Mouse (Mus musculus) spleen, adult 2 months (tissue): ENCODE measurements around the gene Dcaf5. TPM values are rescaled to one million over a fixed set of nuclear protein-coding genes. Genes with fewer than 3 reads are reported as not detected.

Experiments used
- DNase-seq, 2 experiments: peaks; one replicate each; pipeline versions ENCODE4 v3.0.0 to v3.0.0-alpha.2; 2012 to 2021; ENCODE audit warnings: low spot score in 2 of 2, low read depth in 1 of 2
- H3K27ac ChIP-seq: fragments of 200-500 bp; 2 replicates; pipeline ENCODE4 v1.5.1; 2012; ENCODE audit warnings: low read length, inconsistent platforms; ENCODE audit not compliant: insufficient read depth
- H3K27me3 ChIP-seq: fragments of 200-500 bp; 2 replicates; pipeline ENCODE4 v1.6.1; 2012; ENCODE audit warnings: mild to moderate bottlenecking, moderate library complexity, low read length, inconsistent platforms; ENCODE audit not compliant: control insufficient read depth, insufficient read depth
- H3K36me3 ChIP-seq: fragments of 200-500 bp; 2 replicates; pipeline ENCODE4 v1.6.1; 2012; ENCODE audit warnings: mild to moderate bottlenecking, low read length, inconsistent platforms; ENCODE audit not compliant: control insufficient read depth, insufficient read depth
- H3K4me1 ChIP-seq: fragments of 200-500 bp; 2 replicates; pipeline ENCODE4 v1.6.1; 2011; ENCODE audit warnings: inconsistent platforms; ENCODE audit not compliant: control insufficient read depth, insufficient read depth, insufficient read length
- H3K4me3 ChIP-seq: fragments of 200-500 bp; 2 replicates; pipeline ENCODE4 v1.5.1; 2011; ENCODE audit warnings: mild to moderate bottlenecking, inconsistent platforms; ENCODE audit not compliant: insufficient read depth, insufficient read length; ENCODE audit errors: extremely low read depth
- CTCF ChIP-seq: fragments of 200-500 bp; IDR thresholded peaks from 2 replicates; pipeline ENCODE4 v1.5.1; 2011; ENCODE audit warnings: mild to moderate bottlenecking, inconsistent platforms; ENCODE audit not compliant: insufficient read depth, insufficient read length, insufficient replicate concordance; ENCODE audit errors: extremely low read depth
- POLR2A ChIP-seq: fragments of 200-500 bp; IDR thresholded peaks from 2 replicates; pipeline ENCODE4 v1.6.1; 2011; ENCODE audit warnings: low read depth, low read length, inconsistent platforms
- WGBS: fragments of 180-500 bp; shearing (Covaris S2); methylation state at CpG from one replicate; pipeline ENCODE4 v1.1.7; 2018; 5-methylcytosine and 5-hydroxymethylcytosine counted together
- polyA plus RNA-seq: library from polyadenylated mRNA; depleted of rRNA; stranded (reverse); fragments of >200 nt; gene quantifications from 2 replicates; pipeline ENCODE4 v1.2.3, GENCODE M21; 2012

Gene Dcaf5
- polyA plus RNA-seq, 1 experiment = 14.6 TPM

DNA sequence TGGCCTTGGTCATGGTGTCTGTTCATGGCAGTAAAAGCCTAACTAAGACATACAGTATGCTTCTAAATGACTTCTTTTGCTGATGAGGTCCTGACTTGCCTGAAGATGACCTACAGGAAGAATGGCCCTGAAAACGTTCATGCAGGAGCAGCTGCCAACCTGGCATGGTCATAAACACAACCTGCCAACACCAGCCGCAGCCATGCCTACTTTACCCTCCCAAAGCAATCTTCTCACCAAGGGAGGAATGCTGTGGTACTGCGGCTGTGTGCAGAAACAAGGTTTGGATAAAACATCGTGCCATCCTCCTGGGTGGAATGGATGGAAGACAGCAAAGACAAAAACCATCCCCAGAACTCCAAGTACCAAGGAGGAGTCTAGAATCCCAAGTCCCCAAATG, 57.0 kb downstream of the Dcaf5 start:
- no peak for DNase-seq
- no peak overlapping the region for H3K27ac ChIP-seq
- no peak for TF ChIP-seq CTCF
- no peak for TF ChIP-seq POLR2A
- no peak overlapping the region for H3K4me3 ChIP-seq
- peaks cover 3% of the 10 kb centered on the region; the same call in 1 of the 2 replicates for H3K4me1 ChIP-seq
- H3K27me3 ChIP-seq = no peaks in the 10 kb centered on the region
- H3K36me3 ChIP-seq = peaks cover 7% of the 10 kb centered on the region
- WGBS = 86% methylated on average over 4 of the region's 4 CpGs

DNA sequence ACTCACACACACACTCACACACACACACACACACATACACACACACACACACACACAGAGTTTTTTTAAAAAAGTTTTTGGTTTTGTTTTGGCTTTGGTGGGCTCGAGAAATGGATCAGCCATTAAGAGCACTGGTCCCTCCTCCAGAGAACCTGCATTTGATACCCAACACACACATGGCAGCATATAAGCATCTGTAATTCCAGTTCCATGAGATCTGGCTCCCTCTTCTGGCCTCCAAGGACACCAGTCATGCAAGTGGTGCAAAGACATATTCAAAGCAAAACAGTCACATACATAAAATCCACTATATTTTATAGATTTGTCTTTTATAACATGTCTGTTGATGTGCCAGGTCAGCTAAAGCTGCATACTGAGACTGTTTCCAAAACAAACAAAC, 58.8 kb downstream of the Dcaf5 start:
- Histone ChIP-seq H3K27ac (no peak overlapping the region), H3K36me3 (peaks cover 13% of the 10 kb centered on the region), H3K4me1 (peaks cover 3% of the 10 kb centered on the region; the same call in 1 of the 2 replicates), H3K27me3 (no peaks in the 10 kb centered on the region), H3K4me3 (no peak overlapping the region)
- TF ChIP-seq CTCF (peak; percentile 27; the same call in 1 of the 2 replicates), POLR2A (no peak)
- 71% methylated on average over 1 of the region's 1 CpGs for WGBS
- DNase-seq = peak in 1 of 2 experiments; percentile 8

DNA sequence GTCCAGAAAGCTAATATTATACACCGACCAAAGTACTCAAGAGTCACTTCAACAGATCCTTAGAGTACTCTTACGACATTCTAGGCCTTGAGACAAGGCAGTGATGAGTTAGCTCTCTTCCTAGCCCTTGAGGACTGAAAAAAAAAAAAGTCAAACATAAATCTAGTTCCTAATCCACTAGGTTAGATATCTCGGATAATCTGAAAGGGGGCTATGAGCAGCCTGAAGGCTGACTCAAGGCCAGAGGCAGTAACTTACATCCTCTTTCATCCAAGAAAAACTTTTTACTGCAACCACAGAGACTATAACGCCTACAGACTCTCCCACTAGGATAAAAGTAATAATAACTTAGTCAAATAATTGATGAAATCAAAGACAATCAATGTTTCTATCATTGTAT, 60.7 kb downstream of the Dcaf5 start:
- 92% methylated on average over 4 of the region's 4 CpGs for WGBS
- peaks cover 16% of the 10 kb centered on the region for H3K36me3 ChIP-seq
- no peaks in the 10 kb centered on the region for H3K27me3 ChIP-seq

DNA sequence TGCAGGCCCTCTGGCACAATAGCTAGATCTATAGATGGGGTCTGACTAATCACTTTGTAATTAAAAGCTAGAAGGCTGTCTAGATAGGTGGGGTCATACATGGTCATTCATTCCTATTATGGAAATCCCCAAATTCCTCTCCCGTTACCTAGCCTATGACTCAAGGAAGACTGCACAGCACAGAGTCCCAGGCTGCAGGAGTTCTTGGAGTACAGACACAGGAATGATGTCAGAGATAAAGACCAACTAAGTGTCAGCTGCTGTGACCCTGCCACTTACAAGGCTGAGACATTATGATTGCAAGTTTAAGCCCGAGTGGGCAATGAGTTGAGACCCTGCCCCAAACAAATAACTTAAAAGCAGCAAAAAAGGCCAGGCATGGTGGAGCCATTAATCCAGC, 61.7 kb downstream of the Dcaf5 start:
- Histone ChIP-seq H3K27ac (no peak overlapping the region), H3K4me1 (no peaks in the 10 kb centered on the region), H3K27me3 (no peaks in the 10 kb centered on the region), H3K36me3 (peaks cover 16% of the 10 kb centered on the region), H3K4me3 (no peak overlapping the region)
- no peak for DNase-seq
- WGBS = 87% methylated on average over 2 of the region's 2 CpGs
- TF ChIP-seq CTCF (no peak), POLR2A (no peak)

More for the DNA sequence above, 60.7 kb downstream of the Dcaf5 start:
- TF ChIP-seq CTCF = no peak
- TF ChIP-seq POLR2A = no peak
- Histone ChIP-seq H3K4me3 (no peak overlapping the region), H3K27ac (no peak overlapping the region), H3K4me1 (peaks cover 3% of the 10 kb centered on the region; the same call in 1 of the 2 replicates)
- DNase-seq = no peak

DNA sequence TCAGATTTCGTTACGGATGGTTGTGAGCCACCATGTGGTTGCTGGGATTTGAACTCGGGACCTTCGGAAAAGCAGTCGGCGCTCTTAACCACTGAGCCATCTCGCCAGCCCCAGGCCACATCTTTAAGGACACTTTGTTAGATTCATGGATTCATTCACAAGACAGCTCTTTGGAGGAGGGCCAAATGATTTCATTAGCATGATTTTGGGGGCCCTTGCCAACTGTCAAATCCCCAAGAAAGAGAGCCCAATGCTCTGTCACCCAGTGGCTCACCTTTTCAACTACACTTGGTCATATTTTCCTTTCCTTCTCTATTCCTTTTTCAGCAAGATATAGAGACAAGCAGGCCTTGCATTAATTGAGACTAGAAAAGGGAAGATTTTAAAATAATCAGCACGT, 63.5 kb downstream of the Dcaf5 start:
- Histone ChIP-seq H3K4me3 (no peak overlapping the region), H3K4me1 (no peaks in the 10 kb centered on the region), H3K27ac (no peak overlapping the region), H3K36me3 (peaks cover 19% of the 10 kb centered on the region), H3K27me3 (no peaks in the 10 kb centered on the region)
- WGBS = 92% methylated on average over 8 of the region's 8 CpGs
- TF ChIP-seq CTCF = no peak
- no peak for TF ChIP-seq POLR2A
- DNase-seq = no peak

DNA sequence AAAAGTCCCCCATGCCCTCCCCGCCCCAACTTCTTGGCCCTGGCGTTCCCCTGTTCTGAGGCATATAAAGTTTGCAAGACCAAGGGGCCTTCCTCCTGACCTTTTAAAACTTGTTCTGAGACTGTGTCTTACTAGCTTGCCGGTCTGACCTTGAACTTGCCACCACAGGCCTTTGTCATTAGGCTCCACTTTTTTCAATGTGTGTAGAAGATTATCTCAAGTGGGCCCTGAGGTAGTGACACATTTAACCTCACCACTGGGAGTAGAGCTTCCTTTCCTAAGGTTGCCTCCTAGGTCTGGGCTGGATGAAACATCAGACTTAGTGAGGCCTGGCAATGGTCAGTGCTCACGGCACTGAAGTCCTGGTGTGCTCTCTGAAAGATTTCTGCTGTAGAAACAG, 69.2 kb downstream of the Dcaf5 start:
- WGBS = 90% methylated on average over 4 of the region's 4 CpGs
- no peaks in the 10 kb centered on the region for H3K27me3 ChIP-seq
- H3K4me1 ChIP-seq = no peaks in the 10 kb centered on the region
- H3K4me3 ChIP-seq = no peak overlapping the region
- no peak for DNase-seq
- peaks cover 14% of the 10 kb centered on the region for H3K36me3 ChIP-seq
- TF ChIP-seq POLR2A (no peak), CTCF (no peak)
- H3K27ac ChIP-seq = no peak overlapping the region

DNA sequence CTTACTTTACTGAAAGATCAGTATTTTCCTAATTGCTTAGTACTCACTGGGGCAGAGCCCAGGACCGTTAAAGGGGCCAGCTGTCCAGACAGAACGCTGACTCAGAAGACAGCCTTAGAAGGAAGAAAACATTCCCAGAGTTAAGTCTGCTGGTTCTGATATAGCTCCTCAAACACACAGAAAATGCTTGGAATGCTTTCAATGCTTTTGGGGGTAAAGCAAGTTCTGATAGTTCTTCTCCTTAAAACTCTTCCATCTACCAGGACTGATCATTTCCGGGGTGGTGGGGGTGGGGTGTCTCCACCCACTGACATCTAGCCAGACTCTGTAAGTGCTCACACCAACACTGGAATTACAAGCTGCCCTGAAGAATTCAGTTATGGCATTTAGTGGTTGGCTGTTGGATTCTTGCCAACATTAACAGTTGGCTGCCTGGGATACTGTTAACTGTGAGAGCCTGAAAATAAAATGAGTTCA, 70.4 kb downstream of the Dcaf5 start:
- H3K27me3 ChIP-seq = no peaks in the 10 kb centered on the region
- no peak overlapping the region for H3K4me3 ChIP-seq
- peaks cover 15% of the 10 kb centered on the region for H3K36me3 ChIP-seq
- H3K27ac ChIP-seq = no peak overlapping the region
- no peak for DNase-seq
- TF ChIP-seq POLR2A (no peak), CTCF (no peak)
- 60% methylated on average over 3 of the region's 3 CpGs for WGBS
- no peaks in the 10 kb centered on the region for H3K4me1 ChIP-seq

DNA sequence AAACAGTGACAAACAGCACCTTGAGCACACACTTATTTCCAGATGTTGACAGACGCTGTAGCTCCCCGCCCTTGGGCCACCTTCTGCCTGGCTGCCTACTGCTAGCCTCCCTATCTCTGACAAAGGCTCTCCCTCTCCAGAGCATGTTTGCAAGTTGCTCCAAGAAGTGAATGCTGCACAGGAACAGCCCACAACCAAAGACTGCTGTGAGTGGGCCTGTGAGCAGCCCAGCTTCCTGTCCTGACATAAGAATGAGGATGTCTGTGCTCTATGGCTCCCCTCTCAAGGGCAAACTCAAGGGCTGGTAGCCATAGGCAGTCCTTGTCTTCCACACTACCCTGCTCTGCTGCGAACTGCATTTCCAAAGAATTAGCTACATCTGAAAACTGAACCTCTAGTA, 71.1 kb downstream of the Dcaf5 start:
- no peaks in the 10 kb centered on the region; the same call in 1 of the 2 replicates for H3K4me1 ChIP-seq
- DNase-seq = no peak
- H3K4me3 ChIP-seq = no peak overlapping the region
- no peak for TF ChIP-seq POLR2A
- no peak for TF ChIP-seq CTCF
- peaks cover 14% of the 10 kb centered on the region for H3K36me3 ChIP-seq
- H3K27me3 ChIP-seq = no peaks in the 10 kb centered on the region
- 92% methylated on average over 3 of the region's 3 CpGs for WGBS
- peak overlapping the region; percentile 12 for H3K27ac ChIP-seq
